Mouse (Mus musculus) lung, adult 2 months (tissue): ENCODE results near the gene Btg2.

Experiments
- CTCF ChIP-seq: fragments of 200-500 bp; IDR thresholded peaks from 2 replicates; pipeline ENCODE4 v1.5.1; 2011; ENCODE audit warnings: mild to moderate bottlenecking, low read length, control low read depth; ENCODE audit not compliant: insufficient read depth
- POLR2A ChIP-seq: fragments of 200-500 bp; IDR thresholded peaks from 2 replicates; pipeline ENCODE4 v1.6.1; 2011; ENCODE audit warnings: low read depth, mild to moderate bottlenecking, control low read depth, low read length, borderline replicate concordance; ENCODE audit errors: extremely low read depth

- TF ChIP-seq CTCF (no peak), POLR2A (no peak)
Observed at GRCm38 (mm10) chr1:134114018-134114417, 35.1 kb upstream of the Btg2 start.
